Mouse (Mus musculus) CD4-positive, CD25-positive, alpha-beta regulatory T cell, adult 4 months (primary cell): ENCODE measurements around the gene Gm20388. TPM values are rescaled to one million over a fixed set of nuclear protein-coding genes. Genes with fewer than 3 reads are reported as not detected.
A peak's percentile ranks its signal among the peaks of the same experiment; 100 is the strongest.

Experiments used
- ATAC-seq: one replicate; pipeline ENCODE4 v1.8.0; 2017
- polyA plus RNA-seq, 2 experiments: library from polyadenylated mRNA; unstranded; fragments of 100-300 nt; shearing (Covaris generic); gene quantifications; one replicate each; pipeline ENCODE4 v1.2.1; 2017

Gm20388 gene
- polyA plus RNA-seq, 2 experiments from 2014 or later = 10.7 to 12.8 TPM

DNA sequence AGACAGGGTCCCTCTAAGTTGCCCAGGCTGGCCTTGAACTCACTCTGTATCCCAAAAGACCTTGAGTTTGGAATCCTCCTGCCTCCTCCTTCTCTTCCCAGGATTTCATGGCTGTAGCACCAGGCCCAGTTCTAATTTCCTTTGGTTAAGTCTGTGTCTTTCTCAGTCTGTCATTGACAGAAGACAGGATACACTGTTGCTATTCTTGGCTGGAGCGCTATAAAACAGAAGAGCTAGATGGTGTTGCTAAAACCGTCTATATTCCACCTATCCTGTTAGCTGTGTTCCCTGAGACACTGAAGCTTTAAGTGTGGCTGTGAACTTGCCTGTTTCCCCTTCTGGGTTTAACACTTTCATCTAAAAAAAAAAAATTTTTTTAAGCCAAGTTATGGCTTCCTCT, 4301.5 kb downstream of the Gm20388 start:
- ATAC-seq = no peak

GRCm38 (mm10) chr8:124216951-124217350, 4306.3 kb downstream of the Gm20388 start:
- ATAC-seq = no peak

GRCm38 (mm10) chr8:124229883-124230282, 4319.2 kb downstream of the Gm20388 start:
- no peak for ATAC-seq

DNA sequence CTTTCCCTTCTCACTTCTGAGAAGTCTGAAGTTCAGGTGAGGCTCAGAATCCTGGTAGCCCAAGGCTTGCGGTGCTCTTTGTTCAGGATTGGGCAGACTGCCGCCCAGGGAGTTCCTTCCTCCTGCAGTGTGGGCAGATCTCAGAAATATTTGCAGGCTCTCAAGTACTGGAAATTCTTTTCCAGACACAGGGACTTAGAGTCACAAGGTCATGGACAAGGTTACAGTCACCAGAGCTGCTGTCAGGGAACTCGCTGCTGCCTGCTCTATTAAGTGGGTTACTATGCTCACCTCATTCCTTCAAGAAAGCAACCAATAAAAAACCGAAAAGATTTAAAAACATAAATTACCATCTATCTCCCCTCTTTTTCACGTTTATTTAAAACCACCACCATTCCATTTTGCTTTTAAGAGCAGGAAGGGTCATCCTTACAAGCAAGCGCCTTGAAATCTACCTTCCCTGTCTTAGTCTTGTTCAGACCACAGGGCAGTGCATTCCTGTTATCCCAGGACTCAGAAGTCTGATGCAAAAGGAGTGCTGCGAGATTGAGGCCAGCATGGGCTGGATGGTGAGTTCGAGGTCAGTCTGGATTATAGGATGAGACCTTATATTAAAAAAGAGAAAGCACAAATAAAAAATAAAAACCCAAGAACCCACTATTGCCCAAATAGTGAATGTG, 4320.0 kb downstream of the Gm20388 start:
- no peak for ATAC-seq

- peak; percentile 86 for ATAC-seq
These were observed 4320.5 kb downstream of the Gm20388 start, which contains the start of gene Galnt2 for GRCm38 (mm10) chr8:124231176-124231484. Gene Galnt2 (plus strand): TSS chr8:124231391.

- peak; percentile 77 for ATAC-seq
These were observed 4321.0 kb downstream of the Gm20388 start for GRCm38 (mm10) chr8:124231485-124232279.

DNA sequence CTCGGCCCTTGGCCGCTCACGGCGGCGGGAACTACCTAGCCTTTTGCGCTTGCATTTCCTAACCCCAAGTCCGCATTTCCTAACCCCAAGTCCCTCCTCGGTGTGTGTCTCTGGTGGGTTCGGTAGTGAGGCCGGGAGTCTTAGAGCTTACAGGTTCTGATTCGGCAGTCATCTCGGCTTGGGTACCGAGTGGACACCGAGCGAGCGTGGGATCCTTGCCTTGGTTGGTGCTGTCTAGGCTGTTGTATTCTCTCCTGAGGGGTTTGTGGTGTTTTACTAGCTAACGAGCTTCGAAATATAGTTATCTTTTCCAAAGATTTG, 4321.6 kb downstream of the Gm20388 start:
- ATAC-seq = no peak

DNA sequence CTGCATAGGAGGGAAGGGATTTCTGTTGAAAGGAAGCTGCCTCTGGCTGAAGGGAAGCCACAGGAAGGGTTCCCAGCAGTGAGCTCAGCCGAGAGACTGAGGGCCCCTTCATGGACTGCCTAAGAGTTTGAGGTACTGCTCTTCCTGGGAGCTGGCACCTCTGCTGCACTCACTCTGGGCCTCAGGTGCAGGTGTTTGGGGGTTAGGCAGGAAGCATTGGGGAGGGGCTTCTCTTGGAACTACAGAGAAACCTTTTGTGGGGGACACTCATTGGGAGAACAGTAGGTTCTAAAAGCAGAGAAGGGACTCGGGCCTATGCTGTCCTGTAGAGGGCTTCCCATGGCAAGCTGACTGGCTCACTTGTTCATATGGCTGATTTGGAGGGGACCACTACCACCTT, 4323.9 kb downstream of the Gm20388 start:
- ATAC-seq = no peak

GRCm38 (mm10) chr8:124235536-124235935, 4324.9 kb downstream of the Gm20388 start:
- no peak for ATAC-seq

DNA sequence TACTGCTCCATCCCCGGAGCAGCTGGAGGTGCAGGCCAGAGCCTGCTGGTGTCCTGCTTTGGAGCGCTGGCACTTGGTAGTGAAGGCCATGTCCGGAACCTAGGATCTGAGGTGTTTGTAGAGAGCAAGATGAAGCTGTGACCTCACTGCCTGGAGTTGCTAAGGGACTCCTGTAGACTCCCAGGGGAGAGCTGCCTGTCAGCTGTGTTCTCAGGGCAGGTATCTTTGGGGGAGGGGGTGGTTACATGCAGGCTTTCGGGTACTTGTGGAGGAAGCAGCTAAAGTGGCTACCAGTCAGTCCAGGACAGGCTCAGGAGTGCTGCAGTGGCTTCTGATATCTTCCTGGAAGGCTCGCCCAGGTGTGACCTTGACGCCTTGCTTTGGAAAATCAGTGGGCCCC, 4328.7 kb downstream of the Gm20388 start:
- ATAC-seq = no peak

GRCm38 (mm10) chr8:124240932-124241331, 4330.3 kb downstream of the Gm20388 start:
- ATAC-seq = no peak

GRCm38 (mm10) chr8:124242208-124242607, 4331.6 kb downstream of the Gm20388 start:
- ATAC-seq = peak; percentile 95

- ATAC-seq = no peak
These were observed 4332.3 kb downstream of the Gm20388 start for GRCm38 (mm10) chr8:124242913-124243312.

DNA sequence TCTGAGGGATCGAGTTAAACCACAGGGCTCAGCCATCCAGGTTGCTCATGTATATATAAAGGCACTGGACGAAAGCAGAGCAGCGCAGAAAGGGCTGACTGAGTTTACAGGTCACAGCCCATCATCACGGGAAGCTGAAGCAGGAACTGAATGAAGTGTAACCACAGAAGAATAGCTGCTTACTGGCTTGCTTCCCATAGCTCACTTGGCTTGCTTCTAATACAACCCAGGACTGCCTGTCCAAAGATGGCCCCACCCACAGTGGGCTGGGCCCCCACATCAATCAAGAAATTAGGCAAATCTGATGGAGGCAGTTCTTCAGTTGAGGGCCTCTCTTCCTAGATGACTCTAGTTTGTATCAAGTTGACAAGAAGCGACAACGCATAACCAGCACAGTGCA, 4336.9 kb downstream of the Gm20388 start:
- no peak for ATAC-seq

- ATAC-seq = no peak
These were observed 4338.0 kb downstream of the Gm20388 start for GRCm38 (mm10) chr8:124248688-124249087.

- ATAC-seq = no peak
These were observed 4339.6 kb downstream of the Gm20388 start for GRCm38 (mm10) chr8:124250255-124250654.

- no peak for ATAC-seq
These were observed 4340.1 kb downstream of the Gm20388 start for GRCm38 (mm10) chr8:124250785-124251184.

GRCm38 (mm10) chr8:124252533-124252950, 4341.9 kb downstream of the Gm20388 start:
- ATAC-seq = no peak

GRCm38 (mm10) chr8:124253939-124254338, 4343.3 kb downstream of the Gm20388 start:
- ATAC-seq = no peak

DNA sequence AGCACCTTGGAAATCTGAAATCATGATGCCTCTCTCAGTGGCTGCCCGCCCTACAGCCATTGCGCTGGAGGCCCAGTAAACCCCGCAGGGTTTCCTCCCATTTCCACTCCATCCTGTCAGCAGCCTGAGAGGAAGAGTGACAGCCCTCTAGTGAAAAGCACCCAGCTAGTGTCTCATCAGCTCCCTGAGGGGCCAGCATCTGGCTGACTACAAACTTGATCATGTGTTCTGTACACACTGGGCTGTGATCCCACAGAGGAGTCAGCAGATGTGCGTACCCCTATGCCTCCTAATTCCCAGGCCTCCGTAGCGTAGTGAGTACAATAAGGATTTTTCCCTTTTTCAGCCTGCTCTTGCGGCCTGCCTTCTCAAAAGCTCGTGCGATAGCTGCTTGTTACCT, 4346.2 kb downstream of the Gm20388 start:
- ATAC-seq = no peak

DNA sequence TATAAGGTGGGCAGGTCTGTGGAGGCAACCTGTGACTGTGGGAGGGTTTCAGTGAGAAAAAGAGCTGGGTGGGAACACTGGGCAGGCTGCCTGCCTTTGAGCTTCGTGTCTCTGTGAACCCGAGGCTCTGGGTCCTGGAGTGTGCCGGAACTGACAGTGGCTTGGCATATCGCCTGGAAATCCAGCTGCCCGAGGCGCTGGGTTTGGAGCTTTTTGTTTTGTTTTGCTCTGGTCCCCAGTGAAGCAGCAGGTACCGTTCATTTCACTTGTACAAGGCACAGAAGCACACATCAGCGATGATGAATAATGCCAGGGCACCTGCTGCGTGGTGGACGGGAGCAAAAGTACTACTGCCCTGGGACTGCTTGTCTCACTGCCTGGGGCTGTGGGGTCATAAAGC, 4346.7 kb downstream of the Gm20388 start:
- ATAC-seq = no peak

- peak; percentile 48 for ATAC-seq
These were observed 4348.5 kb downstream of the Gm20388 start for GRCm38 (mm10) chr8:124259146-124259545.

- peak; percentile 60 for ATAC-seq
These were observed 4349.3 kb downstream of the Gm20388 start for GRCm38 (mm10) chr8:124259925-124260324.

GRCm38 (mm10) chr8:124260371-124260770, 4349.7 kb downstream of the Gm20388 start:
- peak; percentile 76 for ATAC-seq
